Mouse (Mus musculus): Measurements from ENCODE around the gene Elane.

DNA sequence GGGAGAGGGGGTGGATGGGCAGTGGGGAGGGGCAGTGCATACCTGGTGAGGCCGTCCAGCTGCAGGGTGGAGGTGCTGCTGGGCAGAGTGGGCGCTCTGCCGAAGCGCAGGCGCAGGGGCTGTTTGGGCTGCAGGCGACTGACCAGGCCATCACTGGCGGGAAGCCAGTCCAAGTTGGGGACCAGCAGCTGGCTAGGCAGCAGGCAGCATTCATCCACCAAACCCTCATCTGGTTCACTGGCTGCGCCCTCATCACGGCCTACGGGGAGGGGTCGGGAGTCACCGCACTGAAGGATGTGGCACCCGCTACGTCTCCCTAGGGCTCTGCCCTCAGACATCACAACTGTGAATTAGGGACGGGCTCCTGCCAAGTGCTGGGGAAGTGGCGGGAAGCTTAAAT is 10.3 kb downstream of the Elane start:
- TF ChIP-seq GATA1 (IDR thresholded peaks at IDR 0.05; ENCODE audit: borderline replicate concordance, low read length) = no peak
- TF ChIP-seq FLI1 (IDR thresholded peaks at IDR 0.05; ENCODE audit: low read length) = no peak
